Mouse (Mus musculus): ENCODE data around the gene Prdm15.

- TF ChIP-seq CTCF (IDR thresholded peaks at IDR 0.05; ENCODE audit: extremely low read depth, insufficient read depth, low read length): no peak
- no peak for TF ChIP-seq POLR2A (IDR thresholded peaks at IDR 0.05; ENCODE audit: extremely low read depth, insufficient read depth, low read length)
Observed at GRCm38 (mm10) chr16:97883696-97884095, 32.0 kb upstream of the Prdm15 start.

Data from cortical plate, adult 2 months (tissue).